In genomic region chr5:151412666-151413463, GRCm38 (mm10) we compare ENCODE assay signal across 1 mouse cellular context.
TF ChIP-seq lines count a peak whose summit lies in the region.

No protein-coding gene starts in this region.

TF ChIP-seq in MEL, 35 proteins besides CTCF, POLR2A, EP300 and RAD21 (continued from another document):
- TF ChIP-seq MAX (IDR thresholded peaks at IDR 0.05; ENCODE audit: low read length) (no peak), JUND (IDR thresholded peaks at IDR 0.05; ENCODE audit: low read depth, low read length) (no peak), POLR2AphosphoS2 (IDR thresholded peaks at IDR 0.05; ENCODE audit: low read length) (no peak), ZNF384 (IDR thresholded peaks at IDR 0.05; ENCODE audit: low read depth, low read length) (0 out of 2 replicates have a peak, but pooled peaks have one; percentile 7), GATA1 (IDR thresholded peaks at IDR 0.05; ENCODE audit: low read depth, low read length) (peak; percentile 87), ZMIZ1 (IDR thresholded peaks at IDR 0.05; ENCODE audit: low read depth, low read length) (no peak), E2F4 (IDR thresholded peaks at IDR 0.05; ENCODE audit: borderline replicate concordance, low read depth, low read length) (no peak), MXI1 (IDR thresholded peaks at IDR 0.05; ENCODE audit: low read depth, low read length) (no peak; the same call in 1 of the 2 replicates), SIN3A (IDR thresholded peaks at IDR 0.05; ENCODE audit: low read length) (no peak; the same call in 1 of the 2 replicates), RCOR1 (IDR thresholded peaks at IDR 0.05; ENCODE audit: low read depth, low read length) (peak; percentile 47), TBP (IDR thresholded peaks at IDR 0.05; ENCODE audit: low read depth, low read length) (0 out of 2 replicates have a peak, but pooled peaks have one; percentile 55), ZKSCAN1 (IDR thresholded peaks at IDR 0.05; ENCODE audit: low read depth, low read length) (no peak), MAZ (IDR thresholded peaks at IDR 0.05; ENCODE audit: low read depth, low read length) (no peak), UBTF (IDR thresholded peaks at IDR 0.05; ENCODE audit: borderline replicate concordance, insufficient read depth, low read depth, low read length) (no peak), MYC (IDR thresholded peaks at IDR 0.05; ENCODE audit: low read depth, low read length) (no peak; the same call in 1 of the 2 replicates), NELFE (IDR thresholded peaks at IDR 0.05; ENCODE audit: low read depth, low read length) (no peak), HCFC1 (IDR thresholded peaks at IDR 0.05; ENCODE audit: low read depth, low read length) (no peak), TCF12 (IDR thresholded peaks at IDR 0.05; ENCODE audit: low read depth, low read length) (peak; percentile 90), MYB (IDR thresholded peaks at IDR 0.05; ENCODE audit: low read depth, low read length) (no peak), POLR2AphosphoS5 (IDR thresholded peaks at IDR 0.05; ENCODE audit: borderline replicate concordance, low read depth, low read length) (no peak), SMC3 (IDR thresholded peaks at IDR 0.05; ENCODE audit: low read depth, low read length) (peak; percentile 45), KAT2A (conservative IDR thresholded peaks at IDR 0.05; ENCODE audit: low read depth, low read length) (no peak), CHD1 (IDR thresholded peaks at IDR 0.05; ENCODE audit: low read depth, low read length) (no peak), ELF1 (IDR thresholded peaks at IDR 0.05; ENCODE audit: low read depth, low read length) (peak; percentile 37; the same call in 1 of the 2 replicates), ETS1 (IDR thresholded peaks at IDR 0.05; ENCODE audit: low read depth, low read length) (peak; percentile 99), USF1 (IDR thresholded peaks at IDR 0.05; ENCODE audit: low read depth, low read length) (no peak), MEF2A (IDR thresholded peaks at IDR 0.05; ENCODE audit: extremely low read depth, insufficient replicate concordance, low read depth, low read length, poor library complexity, severe bottlenecking) (no peak), MAFK (IDR thresholded peaks at IDR 0.05; ENCODE audit: borderline replicate concordance, low read depth, low read length) (0 out of 2 replicates have a peak, but pooled peaks have one; percentile 18), GABPA (IDR thresholded peaks at IDR 0.05; ENCODE audit: low read depth, low read length) (no peak)
